Mouse (Mus musculus) cerebellum, postnatal 14 days (tissue): ENCODE measurements around the gene Ppp1ca.

Source experiments
- DNase-seq, 2 experiments: peaks; one replicate each; pipeline ENCODE4 v3.0.0; 2021; ENCODE audit warnings: mixed read lengths in 2 of 2

Ppp1ca gene

DNA sequence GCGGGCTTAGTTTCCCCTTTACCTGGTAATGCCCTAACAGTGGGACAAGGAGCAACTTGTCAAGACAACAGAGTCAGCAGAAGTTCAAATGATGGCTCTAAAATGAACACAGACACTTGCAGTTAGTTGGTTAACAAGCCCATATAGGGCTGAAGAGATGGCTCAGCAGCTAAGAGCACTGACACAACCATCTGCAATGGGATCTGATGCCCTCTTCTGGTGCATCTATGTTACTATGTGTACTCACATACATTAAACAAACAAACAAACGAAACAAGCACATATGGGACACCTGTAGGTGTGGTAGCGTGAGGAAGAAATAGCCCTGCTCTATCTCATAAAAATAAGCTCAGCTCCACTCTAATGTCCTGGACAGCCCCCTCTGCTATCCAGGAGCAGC lies 50.6 kb downstream of the Ppp1ca start:
- DNase-seq: no peak

DNA sequence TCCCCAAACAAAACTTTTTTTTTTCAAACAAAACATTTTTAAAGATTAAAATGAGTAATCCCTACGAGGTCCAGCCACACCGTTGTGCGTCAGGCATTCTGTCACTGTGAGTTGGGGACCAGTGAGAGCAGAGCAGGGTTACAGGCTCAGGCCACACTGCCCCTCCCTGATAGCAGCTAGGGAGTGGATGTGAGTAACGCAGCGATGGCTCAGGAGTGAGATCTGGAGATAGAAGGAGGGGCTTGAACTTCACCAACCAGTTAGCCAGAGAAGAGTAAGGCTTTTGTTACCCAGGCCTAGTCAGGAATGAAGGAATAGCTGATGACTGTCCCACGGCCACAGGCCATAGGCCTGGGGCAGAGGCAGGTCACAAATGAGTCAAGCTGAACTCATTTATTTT lies 52.9 kb downstream of the Ppp1ca start:
- DNase-seq: no peak
